Mouse (Mus musculus) kidney, postnatal 0 days (tissue): Measurements from ENCODE around the gene Nrbp1. TPM values are rescaled to one million over a fixed set of nuclear protein-coding genes. Genes with fewer than 3 reads are reported as not detected.

Experiments
- ATAC-seq: fragments of 200-750 bp; cut with Nextera tagmentation; replicated peaks from 2 replicates; pipeline ENCODE4 v1.8.0; 2017; ENCODE audit warnings: low read depth, moderate number of reproducible peaks, moderate TSS enrichment, moderate library complexity; ENCODE audit not compliant: low FRiP score
- DNase-seq: peaks from one replicate; pipeline ENCODE4 v3.0.0-alpha.2; 2016; ENCODE audit warnings: low spot score
- H3K27ac ChIP-seq: fragments of 300-500 bp; sonication (generic); 2 replicates; pipeline ENCODE4 v1.5.1; 2014; ENCODE audit warnings: mild to moderate bottlenecking
- H3K27me3 ChIP-seq: fragments of 300-500 bp; sonication (generic); 2 replicates; pipeline ENCODE4 v1.6.1; 2014; ENCODE audit warnings: low read length, mixed read lengths; ENCODE audit not compliant: insufficient read depth
- H3K36me3 ChIP-seq: fragments of 300-500 bp; sonication (generic); 2 replicates; pipeline ENCODE4 v1.6.1; 2014; ENCODE audit warnings: low read length, mixed read lengths; ENCODE audit not compliant: insufficient read depth
- H3K4me1 ChIP-seq: fragments of 300-500 bp; sonication (generic); replicated peaks from 2 replicates; pipeline ENCODE4 v1.6.1; 2014; ENCODE audit warnings: antibody characterized with exemption, low read length, mixed read lengths; ENCODE audit not compliant: insufficient read depth
- H3K4me2 ChIP-seq: fragments of 300-500 bp; sonication (generic); 2 replicates; pipeline ENCODE4 v1.6.1; 2014; ENCODE audit warnings: mild to moderate bottlenecking, low read length, moderate library complexity, mixed read lengths
- H3K4me3 ChIP-seq: fragments of 300-500 bp; sonication (generic); replicated peaks from 2 replicates; pipeline ENCODE4 v1.5.1; 2014; ENCODE audit warnings: low read depth, low read length
- H3K9ac ChIP-seq: fragments of 300-500 bp; sonication (generic); 2 replicates; pipeline ENCODE4 v1.6.1; 2014; ENCODE audit warnings: low read depth, low read length
- H3K9me3 ChIP-seq: fragments of 300-500 bp; sonication (generic); replicated peaks from 2 replicates; pipeline ENCODE4 v1.6.1; 2016; ENCODE audit warnings: low read length, inconsistent platforms, mixed read lengths
- CTCF ChIP-seq: IDR thresholded peaks from 2 replicates; pipeline ENCODE4 v1.5.1; 2016; ENCODE audit warnings: antibody characterized with exemption, low read depth, mild to moderate bottlenecking, moderate library complexity
- WGBS: fragments of 180-500 bp; shearing (Covaris S2); extraction: QIAGEN DNeasy Blood & Tissue Kit; methylation state at CpG from one replicate; pipeline ENCODE4 v1.1.7; 2014; 5-methylcytosine and 5-hydroxymethylcytosine counted together
- polyA plus RNA-seq: library from polyadenylated mRNA; unstranded; fragments of >200 nt; fragmentation: Nextera tagmentation; extraction: Ambion mirVana; gene quantifications from 2 replicates; pipeline ENCODE4 v1.2.1, GENCODE M21; 2015

The Nrbp1 gene
- polyA plus RNA-seq, 1 experiment from 2014 or later, result 116 TPM

DNA sequence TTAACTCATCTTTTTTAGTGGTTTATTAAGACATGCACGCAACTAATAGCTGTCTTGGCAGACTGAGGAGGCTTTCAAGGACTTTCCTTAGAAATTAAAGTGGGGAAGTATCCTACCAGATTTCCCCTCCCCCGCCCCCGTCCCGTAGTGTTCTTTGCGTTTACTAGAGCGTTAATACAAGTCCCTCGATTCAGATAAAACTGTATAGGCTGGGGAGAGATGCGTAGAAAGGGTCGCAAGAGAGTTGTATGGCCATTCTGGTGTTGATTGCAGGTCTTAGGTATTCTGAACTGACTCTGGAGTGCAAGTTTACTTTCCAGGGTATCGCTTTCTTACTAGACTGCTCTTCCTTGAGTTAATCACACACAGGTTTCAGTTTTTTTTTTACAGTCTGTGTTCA, 1.5 kb downstream of the Nrbp1 start:
- Histone ChIP-seq H3K36me3 (peaks cover 36% of the 10 kb centered on the region), H3K27me3 (no peaks in the 10 kb centered on the region), H3K9ac (peak overlapping the region; percentile 98; the same call in 1 of the 2 replicates), H3K9me3 (no peaks in the 10 kb centered on the region), H3K4me1 (peaks cover 4% of the 10 kb centered on the region; the same call in 1 of the 2 replicates), H3K27ac (peak overlapping the region; percentile 99; the same call in 1 of the 2 replicates), H3K4me2 (peak overlapping the region; percentile 72), H3K4me3 (peak overlapping the region; percentile 95)
- DNase-seq (no peak), ATAC-seq (no peak)
- no peak for TF ChIP-seq CTCF
- 14% methylated on average over 10 of the region's 10 CpGs for WGBS

DNA sequence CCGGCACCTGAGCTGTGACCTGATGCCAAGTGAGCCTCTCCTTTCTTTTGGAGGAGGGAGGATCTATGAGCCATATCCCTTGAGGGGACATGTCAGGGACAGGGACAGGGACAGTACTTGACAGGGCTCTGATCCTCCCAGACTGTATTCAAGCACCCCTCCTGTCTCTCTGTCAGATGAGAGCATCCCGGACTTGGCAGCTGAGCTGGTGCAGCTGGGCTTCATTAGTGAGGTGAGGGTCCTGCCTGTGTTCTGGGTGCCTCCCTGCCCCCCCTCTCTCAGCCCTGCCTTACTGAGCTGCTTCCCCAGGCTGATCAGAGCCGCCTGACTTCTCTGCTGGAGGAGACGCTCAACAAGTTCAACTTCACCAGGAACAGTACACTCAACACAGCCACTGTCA, 10.1 kb downstream of the Nrbp1 start:
- peaks cover 59% of the 10 kb centered on the region for H3K36me3 ChIP-seq
- H3K4me1 ChIP-seq, result 0 out of 2 replicates have a peak, but pooled peaks cover 4% of the 10 kb centered on the region
- no peaks in the 10 kb centered on the region for H3K9me3 ChIP-seq
- TF ChIP-seq CTCF, result no peak
- H3K4me2 ChIP-seq, result no peak overlapping the region
- 0 out of 2 replicates have a peak overlapping the region, but pooled peaks have one; percentile 25 for H3K9ac ChIP-seq
- no peak overlapping the region for H3K27ac ChIP-seq
- H3K4me3 ChIP-seq, result no peak overlapping the region
- H3K27me3 ChIP-seq, result no peaks in the 10 kb centered on the region
- WGBS, result 38% methylated on average over 4 of the region's 4 CpGs
- no peak for DNase-seq
- no peak for ATAC-seq

DNA sequence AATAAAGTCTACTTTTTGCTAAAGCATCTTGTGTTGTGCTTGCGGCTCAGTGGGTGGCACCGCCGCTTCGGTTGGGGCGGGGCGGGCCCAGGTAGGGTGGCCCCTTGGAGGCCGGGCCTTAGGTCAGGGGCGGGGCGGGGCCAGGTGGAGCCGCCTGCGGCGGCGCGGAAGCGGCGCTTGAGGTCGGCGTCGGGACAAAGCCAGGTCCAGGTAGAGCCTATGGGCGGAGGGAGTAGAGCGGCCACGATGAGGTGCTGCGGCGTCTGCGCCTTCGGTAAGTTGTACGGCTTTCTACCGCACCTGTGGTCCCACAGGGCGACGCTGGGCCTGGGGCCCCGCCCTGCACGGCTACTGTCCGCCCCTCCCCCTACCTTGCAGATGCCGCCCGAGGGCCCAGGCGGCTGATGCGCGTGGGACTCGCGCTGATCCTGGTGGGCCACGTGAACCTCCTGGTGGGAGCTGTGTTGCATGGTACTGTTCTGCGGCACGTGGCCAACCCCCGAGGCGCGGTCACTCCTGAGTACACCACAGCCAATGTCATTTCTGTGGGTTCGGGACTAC, 11.0 kb downstream of the Nrbp1 start, which contains the start of gene Krtcap3:
Gene Krtcap3 (plus strand): TSS at position 151 of the 561 bp plus-strand sequence.
- Histone ChIP-seq H3K27me3 (no peaks in the 10 kb centered on the region), H3K9me3 (no peaks in the 10 kb centered on the region), H3K4me2 (peak within 1 kb of the TSS; percentile 49), H3K4me1 (0 out of 2 replicates have a peak, but pooled peaks cover 4% of the 10 kb centered on the region), H3K36me3 (peaks cover 54% of the 10 kb centered on the region), H3K9ac (peak within 1 kb of the TSS; percentile 25; the same call in 1 of the 2 replicates), H3K27ac (no peak within 1 kb of the TSS; the same call in 1 of the 2 replicates), H3K4me3 (peak within 1 kb of the TSS; percentile 20)
- no peak for TF ChIP-seq CTCF
- ATAC-seq, result peak; percentile 89
- WGBS, result 16% methylated on average over 45 of the region's 47 CpGs
- DNase-seq, result peak; percentile 52

- H3K9me3 ChIP-seq, result no peaks in the 10 kb centered on the region
- H3K36me3 ChIP-seq, result peaks cover 52% of the 10 kb centered on the region
- DNase-seq (no peak), ATAC-seq (0 out of 2 replicates have a peak, but pooled peaks have one; percentile 0)
- 0 out of 2 replicates have a peak, but pooled peaks cover 4% of the 10 kb centered on the region for H3K4me1 ChIP-seq
- no peaks in the 10 kb centered on the region for H3K27me3 ChIP-seq
- H3K4me3 ChIP-seq, result peak overlapping the region; percentile 20
- 53% methylated on average over 10 of the region's 10 CpGs for WGBS
- peak overlapping the region; percentile 49 for H3K4me2 ChIP-seq
- no peak overlapping the region for H3K27ac ChIP-seq
- H3K9ac ChIP-seq, result peak overlapping the region; percentile 25; the same call in 1 of the 2 replicates
- TF ChIP-seq CTCF, result no peak
These were observed 11.5 kb downstream of the Nrbp1 start for GRCm38 (mm10) chr5:31252151-31252550.

DNA sequence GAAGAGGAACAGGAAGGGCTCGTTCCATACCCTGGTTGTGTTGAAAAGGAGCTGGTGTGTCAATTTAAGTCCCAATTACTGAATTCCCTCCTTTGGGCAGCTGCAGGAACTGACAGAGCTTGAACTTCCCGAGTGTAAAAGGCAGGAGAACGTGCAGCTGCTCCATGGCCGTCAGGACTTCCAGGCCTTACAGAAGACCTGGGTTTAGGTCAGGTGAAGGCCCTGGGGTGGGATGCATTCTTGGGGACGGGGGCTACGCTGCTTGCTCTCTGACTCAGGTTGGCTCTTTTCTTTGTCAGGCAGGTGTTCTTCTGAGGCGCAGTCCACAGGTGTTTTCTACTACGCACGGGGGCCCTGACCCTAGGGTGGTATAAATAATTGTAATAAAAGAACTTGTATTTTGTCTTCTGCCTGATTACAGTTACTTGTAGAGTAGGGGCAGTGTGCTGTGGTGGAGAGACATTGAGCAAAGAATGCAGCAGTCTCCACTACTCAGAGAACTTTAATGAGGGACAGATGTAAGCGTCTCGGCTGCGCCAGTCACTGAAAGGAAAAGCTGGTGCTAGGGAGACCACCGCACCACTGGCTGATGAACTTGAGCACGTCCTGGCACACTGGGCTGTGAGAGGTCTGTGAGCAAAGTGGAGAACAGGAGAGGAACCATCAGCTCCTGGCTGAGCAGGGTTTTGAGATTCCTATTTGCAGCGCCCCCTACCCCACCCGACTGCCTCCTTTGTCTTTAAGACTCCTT, 12.3 kb downstream of the Nrbp1 start:
- H3K27ac ChIP-seq, result no peak overlapping the region
- DNase-seq (no peak), ATAC-seq (no peak)
- 74% methylated on average over 16 of the region's 16 CpGs for WGBS
- peaks cover 44% of the 10 kb centered on the region for H3K36me3 ChIP-seq
- H3K27me3 ChIP-seq, result no peaks in the 10 kb centered on the region
- peak overlapping the region; percentile 49; the same call in 1 of the 2 replicates for H3K4me2 ChIP-seq
- no peak overlapping the region for H3K9ac ChIP-seq
- TF ChIP-seq CTCF, result no peak
- H3K4me1 ChIP-seq, result 0 out of 2 replicates have a peak, but pooled peaks cover 4% of the 10 kb centered on the region
- H3K4me3 ChIP-seq, result no peak overlapping the region
- no peaks in the 10 kb centered on the region for H3K9me3 ChIP-seq

DNA sequence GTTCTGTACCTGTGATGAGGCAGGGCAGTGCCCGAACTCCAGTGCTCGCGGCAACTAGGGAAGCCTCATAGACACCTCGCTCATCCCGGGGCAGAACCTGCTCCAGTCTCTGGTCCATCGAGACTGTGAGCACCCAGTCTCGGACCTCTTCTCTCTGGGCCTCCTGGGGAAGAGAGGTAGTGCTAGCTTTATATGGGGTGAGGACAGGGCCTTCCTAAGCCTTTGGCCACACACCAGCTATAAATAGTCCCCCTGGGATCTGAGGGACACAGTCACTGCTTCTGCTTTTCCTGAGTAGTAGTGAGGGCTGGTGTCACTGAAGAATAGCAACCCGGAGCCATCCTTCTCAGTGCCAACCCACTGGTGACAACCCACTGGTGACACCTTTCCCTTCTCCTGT, 13.1 kb downstream of the Nrbp1 start:
- no peak for DNase-seq
- no peak for ATAC-seq
- Histone ChIP-seq H3K4me3 (no peak overlapping the region), H3K9ac (no peak overlapping the region), H3K27ac (no peak overlapping the region), H3K9me3 (no peaks in the 10 kb centered on the region), H3K4me1 (0 out of 2 replicates have a peak, but pooled peaks cover 4% of the 10 kb centered on the region), H3K36me3 (peaks cover 37% of the 10 kb centered on the region), H3K4me2 (no peak overlapping the region), H3K27me3 (no peaks in the 10 kb centered on the region)
- WGBS, result 96% methylated on average over 8 of the region's 8 CpGs
- TF ChIP-seq CTCF, result no peak
